Comparison of ENCODE assay signal across 9 mouse cellular contexts in the genomic region with DNA sequence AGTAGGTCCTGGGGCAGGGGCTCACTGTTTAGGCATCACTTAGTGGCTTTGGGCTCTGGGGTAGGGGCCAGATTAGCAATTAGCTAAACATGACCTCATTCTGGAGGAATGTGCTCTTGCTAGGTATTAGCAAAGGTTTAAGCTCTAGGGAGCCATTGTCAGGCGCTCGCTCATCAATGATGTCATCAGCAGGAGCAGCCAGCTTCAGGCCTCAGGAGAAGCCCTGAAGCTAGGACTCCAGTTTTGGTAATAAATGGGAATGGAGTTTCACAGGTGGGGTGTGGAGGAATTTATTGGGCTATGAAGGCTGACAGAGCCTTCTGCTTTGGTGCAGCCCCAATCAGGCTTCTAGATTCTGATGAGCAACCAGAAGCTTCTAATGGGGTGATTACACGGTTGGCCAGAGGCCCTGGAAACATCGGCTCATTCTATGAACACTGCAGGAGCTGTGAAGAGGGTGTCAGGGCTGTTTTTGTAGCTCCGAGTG. TPM values are rescaled to one million over a fixed set of nuclear protein-coding genes. Genes with fewer than 3 reads are reported as not detected.
A peak's percentile ranks its signal among the peaks of the same experiment; 100 is the strongest.
DNase-seq lines count a peak whose midpoint lies in the region; ATAC-seq and TF ChIP-seq lines count a peak whose summit lies in the region.
"Had no signal": no experiment of that assay in that cellular context is flagged by ENCODE, and none has a peak within 500 bp of the region (broad histone marks: within the 10 kb centered on the region; RNA-seq: fewer than 3 reads in every experiment).

No protein-coding gene starts in this region.

- ATAC-seq in lung, embryonic 14.5 days (ENCODE audit: insufficient read depth), result peak; percentile 28; the same call in 1 of the 2 replicates
- ATAC-seq in forebrain, embryonic 15.5 days (replicated peaks), result peak; percentile 87
- ATAC-seq in limb, embryonic 12.5 days (ENCODE audit: insufficient number of reproducible peaks, insufficient read depth, low FRiP score, low TSS enrichment, low read depth), result peak; percentile 71

- H3K27ac ChIP-seq in lung, embryonic 14.5 days (ENCODE audit: low read depth), result peak overlapping the region; percentile 13
- H3K27ac ChIP-seq in forebrain, embryonic 15.5 days (replicated peaks), result peak overlapping the region; percentile 58
- H3K27ac ChIP-seq in limb, embryonic 12.5 days, result peak overlapping the region; percentile 77
- H3K27ac ChIP-seq: lung, embryonic 15.5 days had no signal

- H3K4me2 ChIP-seq in lung, embryonic 14.5 days, result no peak overlapping the region
- no peak overlapping the region for H3K4me2 ChIP-seq in forebrain, embryonic 15.5 days (replicated peaks)
- peak overlapping the region; percentile 20; the same call in 1 of the 2 replicates for H3K4me2 ChIP-seq in limb, embryonic 12.5 days
- H3K4me2 ChIP-seq: lung, embryonic 15.5 days had no signal

- 45% methylated on average over 5 of the region's 5 CpGs for WGBS in lung, embryonic 14.5 days
- WGBS in forebrain, embryonic 15.5 days, result 8% methylated on average over 5 of the region's 5 CpGs
- 16% methylated on average over 5 of the region's 5 CpGs for WGBS in limb, embryonic 12.5 days

- no peak overlapping the region for H3K9ac ChIP-seq in lung, embryonic 14.5 days
- no peak overlapping the region for H3K9ac ChIP-seq in forebrain, embryonic 15.5 days (replicated peaks)
- no peak overlapping the region for H3K9ac ChIP-seq in limb, embryonic 12.5 days (replicated peaks)
- H3K9ac ChIP-seq: lung, embryonic 15.5 days had no signal

- H3K4me1 ChIP-seq in lung, embryonic 14.5 days (ENCODE audit: insufficient read depth), result peaks cover 3% of the 10 kb centered on the region
- H3K4me1 ChIP-seq in forebrain, embryonic 15.5 days, result peaks cover 38% of the 10 kb centered on the region
- peaks cover 89% of the 10 kb centered on the region for H3K4me1 ChIP-seq in limb, embryonic 12.5 days (replicated peaks)

- no peak overlapping the region for H3K4me3 ChIP-seq in lung, embryonic 14.5 days (ENCODE audit: low read depth, low read length)
- no peak overlapping the region for H3K4me3 ChIP-seq in forebrain, embryonic 15.5 days
- no peak overlapping the region for H3K4me3 ChIP-seq in limb, embryonic 12.5 days (replicated peaks)
- H3K4me3 ChIP-seq: lung, embryonic 15.5 days had no signal

- peak; percentile 59 for DNase-seq in lung, embryonic 14.5 days
- no peak for DNase-seq in lung, adult 18-20 months
- peak; percentile 59 for DNase-seq in yolk sac, embryonic 10.5 days (ENCODE audit: low spot score)
- DNase-seq in testis, postnatal 14 days (ENCODE audit: low spot score), result no peak
- DNase-seq in ovary, postnatal 36 days (ENCODE audit: low spot score), result no peak
- DNase-seq in urinary bladder, postnatal 36 days (ENCODE audit: low spot score in 2 of 2), result no peak

- no peaks in the 10 kb centered on the region for H3K36me3 ChIP-seq in lung, embryonic 14.5 days (ENCODE audit: insufficient read depth)
- H3K36me3 ChIP-seq in forebrain, embryonic 15.5 days, result no peaks in the 10 kb centered on the region
- H3K36me3 ChIP-seq in limb, embryonic 12.5 days, result no peaks in the 10 kb centered on the region
- H3K36me3 ChIP-seq: lung, embryonic 15.5 days had no signal

- H3K27me3 ChIP-seq in lung, embryonic 14.5 days (ENCODE audit: insufficient read depth, low read length), result no peaks in the 10 kb centered on the region
- no peaks in the 10 kb centered on the region for H3K27me3 ChIP-seq in forebrain, embryonic 15.5 days
- H3K27me3 ChIP-seq in limb, embryonic 12.5 days, result no peaks in the 10 kb centered on the region
- H3K27me3 ChIP-seq: lung, embryonic 15.5 days had no signal

- TF ChIP-seq CTCF in lung, embryonic 14.5 days (IDR thresholded peaks at IDR 0.05; ENCODE audit: low read depth), result no peak

- H3K9me3 ChIP-seq in lung, embryonic 14.5 days (ENCODE audit: low read depth, low read length), result no peaks in the 10 kb centered on the region
- H3K9me3 ChIP-seq in forebrain, embryonic 15.5 days, result no peaks in the 10 kb centered on the region
- H3K9me3 ChIP-seq in limb, embryonic 12.5 days, result no peaks in the 10 kb centered on the region
- H3K9me3 ChIP-seq: lung, embryonic 15.5 days had no signal

RNA-seq across cellular contexts. Expression of a gene that starts 30.0 kb away (rescaled TPM):
- polyA plus RNA-seq in lung, embryonic 14.5 days (2014; fragmentation: Nextera tagmentation; extraction: Ambion mirVana), result 19.5 and 22.5 TPM in 2 replicates
- polyA plus RNA-seq in forebrain, embryonic 15.5 days (2015; fragmentation: Nextera tagmentation; extraction: Ambion mirVana), result 8.6 and 9.6 TPM in 2 replicates
- polyA plus RNA-seq in limb, embryonic 12.5 days (2016; fragmentation: Nextera tagmentation; extraction: Ambion mirVana), result 56.7 and 61.9 TPM in 2 replicates

RNA-seq across cellular contexts. Expression of a gene that starts 56.4 kb away (rescaled TPM):
- polyA plus RNA-seq in lung, embryonic 14.5 days (2014; fragmentation: Nextera tagmentation; extraction: Ambion mirVana), result not detected in 2 replicates
- polyA plus RNA-seq in forebrain, embryonic 15.5 days (2015; fragmentation: Nextera tagmentation; extraction: Ambion mirVana), result not detected in 2 replicates
- not detected in 2 replicates for polyA plus RNA-seq in limb, embryonic 12.5 days (2016; fragmentation: Nextera tagmentation; extraction: Ambion mirVana)
- polyA plus RNA-seq: lung, embryonic 15.5 days had no signal

Comparison
In these comparisons a context has a peak if more than half of its experiments do, and no peak if none do; other contexts are left out.
1. DNase-seq: peak in lung, embryonic 14.5 days (single experiment) and yolk sac, embryonic 10.5 days (single experiment); none in lung, adult 18-20 months (0 of 2), testis, postnatal 14 days (single experiment), ovary, postnatal 36 days (single experiment) and urinary bladder, postnatal 36 days (0 of 2).
2. ATAC-seq: peak in every context shown above with its lines; median percentile 87 in forebrain, embryonic 15.5 days; 71 in limb, embryonic 12.5 days; 28 in lung, embryonic 14.5 days.
3. H3K27ac ChIP-seq: peak in every context shown above with its lines; median percentile 77 in limb, embryonic 12.5 days; 58 in forebrain, embryonic 15.5 days; 13 in lung, embryonic 14.5 days.